Mouse (Mus musculus): ENCODE data around the gene Cdc7. TPM values are rescaled to one million over a fixed set of nuclear protein-coding genes. Genes with fewer than 3 reads are reported as not detected.

The Cdc7 gene
- polyA plus RNA-seq, 1 experiment from 2014 or later: 49.3 TPM

DNA sequence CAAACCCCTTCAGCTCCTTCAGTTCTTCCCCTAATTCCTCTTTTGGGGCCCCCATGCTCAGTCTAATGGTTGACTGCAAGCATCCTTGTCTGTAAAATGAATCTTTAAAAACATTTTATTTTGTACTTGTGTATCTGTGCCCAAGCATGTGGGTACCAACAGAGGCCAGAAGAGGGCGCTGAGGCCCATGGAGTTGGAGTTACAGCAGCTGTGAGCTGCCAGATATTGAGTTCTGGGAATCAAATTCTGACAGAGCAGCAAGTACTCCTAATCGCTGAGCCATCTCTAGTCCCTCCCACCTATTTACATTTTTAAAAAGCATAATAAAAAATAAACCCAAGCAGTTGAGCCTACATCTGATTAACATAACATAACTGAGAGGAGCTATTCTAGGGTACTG lies 53.4 kb downstream of the Cdc7 start:
- no peak overlapping the region for H3K4me2 ChIP-seq
- H3K27ac ChIP-seq: no peak overlapping the region
- no peaks in the 10 kb centered on the region for H3K27me3 ChIP-seq (replicated peaks)
- no peak for ATAC-seq (replicated peaks)
- H3K4me3 ChIP-seq: no peak overlapping the region
- WGBS: 68% methylated on average over 2 of the region's 2 CpGs
- H3K9ac ChIP-seq: no peak overlapping the region
- peaks cover 6% of the 10 kb centered on the region; the same call in 1 of the 2 replicates for H3K4me1 ChIP-seq
- H3K9me3 ChIP-seq: no peaks in the 10 kb centered on the region
- H3K36me3 ChIP-seq (replicated peaks): no peaks in the 10 kb centered on the region

DNA sequence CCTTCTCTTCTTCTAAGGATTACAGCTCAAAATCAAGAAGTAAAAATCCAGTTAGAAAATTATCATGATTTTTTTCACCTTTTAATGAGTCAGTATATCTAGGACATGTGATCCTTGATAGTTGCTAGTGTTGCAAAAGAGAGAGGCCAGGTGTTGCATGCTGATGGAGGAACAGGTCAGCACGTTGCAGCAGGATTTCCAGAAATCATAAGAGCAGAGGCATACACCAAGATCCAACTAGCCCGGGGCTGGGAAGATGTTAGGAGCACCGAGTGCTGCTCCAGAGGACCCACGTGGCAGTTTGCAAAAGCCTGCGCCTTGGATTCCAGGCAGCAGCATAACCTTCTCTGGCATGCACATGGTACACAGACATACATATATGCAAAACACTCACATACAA lies 54.9 kb downstream of the Cdc7 start:
- Histone ChIP-seq H3K9ac (no peak overlapping the region), H3K27ac (no peak overlapping the region), H3K36me3 (replicated peaks) (no peaks in the 10 kb centered on the region), H3K4me2 (no peak overlapping the region), H3K4me1 (peaks cover 6% of the 10 kb centered on the region; the same call in 1 of the 2 replicates), H3K4me3 (no peak overlapping the region), H3K27me3 (replicated peaks) (no peaks in the 10 kb centered on the region), H3K9me3 (no peaks in the 10 kb centered on the region)
- ATAC-seq (replicated peaks): no peak
- 80% methylated on average over 5 of the region's 5 CpGs for WGBS

DNA sequence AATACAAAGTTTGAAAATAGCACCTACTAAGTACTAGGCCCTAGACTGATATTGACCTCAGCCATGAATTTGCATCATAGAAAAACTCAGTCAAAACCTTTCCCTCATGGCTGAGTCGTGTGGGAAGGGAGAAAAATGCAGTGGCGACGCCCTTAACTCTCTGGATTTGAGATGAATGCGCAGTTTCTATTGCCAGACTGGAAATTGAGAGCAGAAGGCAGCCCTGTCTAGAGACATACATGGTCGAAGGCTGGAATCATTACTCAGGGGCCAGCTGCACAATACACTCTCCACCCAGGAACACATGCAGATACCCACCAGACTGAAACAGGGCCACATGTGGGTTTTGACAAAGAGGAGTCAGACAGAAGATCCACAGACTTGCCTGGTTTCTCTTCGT lies 55.8 kb downstream of the Cdc7 start:
- H3K4me1 ChIP-seq: peaks cover 6% of the 10 kb centered on the region; the same call in 1 of the 2 replicates
- no peak overlapping the region for H3K27ac ChIP-seq
- 74% methylated on average over 6 of the region's 6 CpGs for WGBS
- H3K4me3 ChIP-seq: no peak overlapping the region
- no peaks in the 10 kb centered on the region for H3K9me3 ChIP-seq
- H3K4me2 ChIP-seq: no peak overlapping the region
- ATAC-seq (replicated peaks): no peak
- H3K27me3 ChIP-seq (replicated peaks): no peaks in the 10 kb centered on the region
- H3K36me3 ChIP-seq (replicated peaks): no peaks in the 10 kb centered on the region
- no peak overlapping the region for H3K9ac ChIP-seq

DNA sequence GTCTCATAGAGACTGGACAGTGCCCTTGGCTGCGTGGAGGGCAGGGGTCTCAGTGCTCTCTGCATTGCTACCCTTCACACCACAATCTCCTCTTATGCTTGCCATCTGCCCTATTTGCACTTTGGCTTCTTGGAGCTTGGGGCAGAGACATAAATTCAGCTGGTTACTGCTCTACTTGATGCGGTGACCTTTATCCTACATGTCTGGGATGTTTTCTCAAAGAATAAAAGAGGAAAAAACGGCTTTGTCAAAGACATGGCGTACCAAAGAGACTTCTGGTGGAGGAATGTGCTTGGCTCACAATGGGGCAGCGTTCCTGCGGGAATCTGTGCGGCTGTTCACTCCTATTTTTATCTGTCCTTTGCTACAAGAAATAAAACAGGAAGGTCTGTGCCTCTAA lies 56.2 kb downstream of the Cdc7 start:
- Histone ChIP-seq H3K4me2 (no peak overlapping the region), H3K9me3 (no peaks in the 10 kb centered on the region), H3K9ac (no peak overlapping the region), H3K27me3 (replicated peaks) (no peaks in the 10 kb centered on the region), H3K36me3 (replicated peaks) (no peaks in the 10 kb centered on the region), H3K4me3 (no peak overlapping the region), H3K4me1 (peaks cover 4% of the 10 kb centered on the region; the same call in 1 of the 2 replicates), H3K27ac (no peak overlapping the region)
- no peak for ATAC-seq (replicated peaks)
- 62% methylated on average over 7 of the region's 7 CpGs for WGBS

DNA sequence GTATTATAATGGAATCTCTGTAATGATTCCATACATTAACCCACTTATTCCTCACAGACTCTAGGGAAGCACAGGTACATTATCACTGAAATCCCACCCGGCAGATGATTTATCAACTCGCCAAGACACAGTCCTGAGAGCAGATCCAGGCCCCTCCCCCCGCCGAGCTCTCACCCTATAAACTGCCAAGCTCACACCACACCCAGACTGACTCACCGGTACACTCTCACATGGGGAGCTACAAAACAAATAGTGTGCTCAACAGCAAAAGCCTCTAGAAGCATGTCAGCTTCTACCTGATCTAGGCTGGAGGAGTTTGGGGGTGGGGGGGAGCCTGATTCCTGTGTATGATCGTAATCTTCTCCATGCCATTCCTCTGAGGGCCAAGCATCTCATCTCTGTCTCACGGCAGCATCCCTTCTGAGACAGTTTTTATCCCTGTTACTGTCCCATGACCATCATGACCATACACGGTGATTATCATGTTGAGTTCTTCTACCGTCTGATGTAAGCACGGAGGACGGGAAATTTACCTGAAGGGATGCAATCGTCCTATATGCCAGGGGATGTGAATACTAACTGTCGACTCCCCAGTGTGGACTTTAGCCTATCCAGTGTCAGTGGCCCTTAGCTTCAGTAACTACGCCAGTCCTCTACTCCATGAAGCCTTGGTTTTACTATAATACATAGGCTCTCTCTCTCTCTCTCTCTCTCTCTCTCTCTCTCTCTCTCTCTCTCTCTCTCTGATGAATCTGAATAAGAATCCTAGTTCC lies 57.4 kb downstream of the Cdc7 start:
- Histone ChIP-seq H3K4me3 (no peak overlapping the region), H3K4me2 (no peak overlapping the region), H3K27ac (no peak overlapping the region), H3K36me3 (replicated peaks) (no peaks in the 10 kb centered on the region), H3K4me1 (no peaks in the 10 kb centered on the region), H3K9me3 (no peaks in the 10 kb centered on the region), H3K27me3 (replicated peaks) (no peaks in the 10 kb centered on the region), H3K9ac (no peak overlapping the region)
- no peak for ATAC-seq (replicated peaks)
- 93% methylated on average over 14 of the region's 14 CpGs for WGBS

DNA sequence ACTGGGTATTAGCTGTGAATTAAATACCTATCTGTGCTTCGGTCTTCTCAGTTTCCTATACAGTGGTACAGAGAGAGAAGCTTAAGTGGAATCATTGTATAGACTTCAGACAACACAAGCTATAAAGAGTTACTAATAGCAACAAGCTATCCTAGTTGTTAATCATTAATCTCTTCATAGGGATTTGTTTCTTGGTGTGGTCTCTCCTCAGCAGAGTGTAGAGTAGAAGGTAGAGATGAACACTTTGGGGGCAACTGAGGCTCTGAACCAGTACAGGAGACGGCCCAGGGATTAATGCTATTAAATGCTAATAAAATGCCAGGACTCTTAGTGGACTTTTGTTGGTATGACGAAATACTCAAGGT lies 57.9 kb downstream of the Cdc7 start:
- no peak for ATAC-seq (replicated peaks)
- Histone ChIP-seq H3K36me3 (replicated peaks) (no peaks in the 10 kb centered on the region), H3K9me3 (no peaks in the 10 kb centered on the region), H3K4me1 (no peaks in the 10 kb centered on the region), H3K9ac (no peak overlapping the region), H3K27me3 (replicated peaks) (no peaks in the 10 kb centered on the region), H3K27ac (no peak overlapping the region), H3K4me2 (no peak overlapping the region), H3K4me3 (no peak overlapping the region)
- 90% methylated on average over 3 of the region's 3 CpGs for WGBS

DNA sequence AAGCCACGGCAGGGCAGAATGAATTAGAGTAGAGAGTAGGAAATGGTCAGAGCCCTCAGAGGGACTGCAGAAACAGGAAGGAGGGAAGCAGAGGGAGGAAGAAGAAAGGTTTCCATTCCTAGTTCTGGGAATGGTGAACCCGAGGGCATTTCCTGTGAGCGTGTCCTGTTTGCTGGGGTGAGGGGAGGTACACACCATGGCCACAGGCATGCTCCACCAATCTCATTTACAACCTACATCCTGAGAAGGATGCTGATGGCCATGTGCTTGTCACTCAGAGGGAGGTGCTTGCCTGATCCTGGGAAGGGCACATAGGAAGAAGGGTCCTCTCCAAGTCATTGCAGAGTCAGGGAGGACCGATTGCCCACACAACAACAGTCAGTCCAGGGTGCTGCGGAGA lies 59.8 kb downstream of the Cdc7 start:
- ATAC-seq (replicated peaks): no peak

DNA sequence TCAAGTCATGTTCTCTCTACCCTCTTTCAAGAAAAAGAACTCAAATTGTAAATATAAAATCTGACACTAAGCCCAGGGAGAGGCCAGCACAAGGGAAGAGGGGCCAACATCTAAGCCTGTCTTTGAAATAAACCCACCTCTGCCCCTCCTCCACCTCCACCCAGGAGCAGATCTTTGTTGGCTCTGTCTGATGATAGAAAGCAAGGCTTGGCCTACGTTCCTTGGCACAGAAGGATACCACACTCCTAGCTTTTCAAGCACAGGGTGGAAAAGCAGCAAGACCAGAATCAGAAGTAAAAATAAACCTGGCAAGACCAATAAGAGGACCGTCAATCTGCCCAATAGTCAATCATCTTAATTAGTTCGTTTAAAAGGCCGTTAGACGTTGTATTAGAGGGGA lies 61.2 kb downstream of the Cdc7 start:
- no peak overlapping the region for H3K27ac ChIP-seq
- no peaks in the 10 kb centered on the region for H3K36me3 ChIP-seq (replicated peaks)
- no peaks in the 10 kb centered on the region for H3K27me3 ChIP-seq (replicated peaks)
- H3K4me2 ChIP-seq: no peak overlapping the region
- no peaks in the 10 kb centered on the region for H3K9me3 ChIP-seq
- ATAC-seq (replicated peaks): no peak
- H3K9ac ChIP-seq: no peak overlapping the region
- 80% methylated on average over 5 of the region's 5 CpGs for WGBS
- H3K4me1 ChIP-seq: no peaks in the 10 kb centered on the region
- H3K4me3 ChIP-seq: no peak overlapping the region

More for the DNA sequence above, 59.8 kb downstream of the Cdc7 start:
- no peak overlapping the region for H3K4me3 ChIP-seq
- H3K9me3 ChIP-seq: no peaks in the 10 kb centered on the region
- WGBS: 77% methylated on average over 5 of the region's 5 CpGs
- H3K9ac ChIP-seq: no peak overlapping the region
- H3K4me1 ChIP-seq: no peaks in the 10 kb centered on the region
- H3K4me2 ChIP-seq: no peak overlapping the region
- no peaks in the 10 kb centered on the region for H3K36me3 ChIP-seq (replicated peaks)
- no peak overlapping the region for H3K27ac ChIP-seq
- no peaks in the 10 kb centered on the region for H3K27me3 ChIP-seq (replicated peaks)

DNA sequence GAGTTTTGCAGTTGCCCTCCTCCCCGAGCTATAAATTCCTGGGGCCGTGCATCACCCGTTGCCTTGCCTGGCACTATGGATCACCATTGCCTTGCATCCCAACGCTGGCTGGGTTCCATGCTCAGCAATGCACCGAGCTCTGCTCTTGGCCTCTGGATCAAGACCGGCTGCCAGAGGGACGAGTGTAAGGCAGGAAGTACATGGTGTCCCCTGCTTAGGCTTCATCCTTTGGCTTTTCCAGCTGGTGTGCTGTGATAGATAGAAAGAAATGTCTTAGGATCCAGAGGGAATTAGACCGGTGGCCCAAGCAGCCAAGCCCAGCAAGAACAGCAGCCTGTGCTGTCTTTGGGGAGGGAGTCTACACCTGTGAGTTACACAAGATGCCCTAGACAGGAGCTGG lies 61.7 kb downstream of the Cdc7 start:
- Histone ChIP-seq H3K27ac (no peak overlapping the region), H3K36me3 (replicated peaks) (no peaks in the 10 kb centered on the region), H3K4me3 (no peak overlapping the region), H3K4me1 (no peaks in the 10 kb centered on the region), H3K27me3 (replicated peaks) (no peaks in the 10 kb centered on the region), H3K9me3 (no peaks in the 10 kb centered on the region), H3K4me2 (no peak overlapping the region), H3K9ac (no peak overlapping the region)
- no peak for ATAC-seq (replicated peaks)
- 87% methylated on average over 8 of the region's 8 CpGs for WGBS

DNA sequence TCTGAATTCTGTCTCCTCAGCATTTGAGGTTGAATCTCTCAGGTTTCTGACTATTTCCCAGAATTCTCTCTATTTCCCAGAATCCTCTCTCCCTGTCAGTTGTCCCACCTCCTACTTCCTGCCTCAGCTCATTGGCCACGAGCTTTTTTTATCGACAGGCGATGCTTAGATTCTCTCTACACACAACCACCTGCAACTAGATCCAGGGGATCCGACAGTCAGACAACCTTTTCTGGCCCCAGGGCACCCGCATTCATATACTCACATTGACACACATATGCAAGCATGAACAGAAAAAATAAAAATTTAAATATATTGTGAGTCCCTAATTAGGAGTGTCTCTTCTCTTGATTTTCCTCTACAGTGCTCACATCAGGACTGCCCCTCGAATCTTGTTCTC lies 63.5 kb downstream of the Cdc7 start:
- Histone ChIP-seq H3K4me2 (no peak overlapping the region), H3K36me3 (replicated peaks) (no peaks in the 10 kb centered on the region), H3K4me1 (no peaks in the 10 kb centered on the region), H3K27ac (no peak overlapping the region), H3K9me3 (no peaks in the 10 kb centered on the region), H3K9ac (no peak overlapping the region), H3K4me3 (no peak overlapping the region), H3K27me3 (replicated peaks) (no peaks in the 10 kb centered on the region)
- ATAC-seq (replicated peaks): no peak
- 91% methylated on average over 6 of the region's 6 CpGs for WGBS

DNA sequence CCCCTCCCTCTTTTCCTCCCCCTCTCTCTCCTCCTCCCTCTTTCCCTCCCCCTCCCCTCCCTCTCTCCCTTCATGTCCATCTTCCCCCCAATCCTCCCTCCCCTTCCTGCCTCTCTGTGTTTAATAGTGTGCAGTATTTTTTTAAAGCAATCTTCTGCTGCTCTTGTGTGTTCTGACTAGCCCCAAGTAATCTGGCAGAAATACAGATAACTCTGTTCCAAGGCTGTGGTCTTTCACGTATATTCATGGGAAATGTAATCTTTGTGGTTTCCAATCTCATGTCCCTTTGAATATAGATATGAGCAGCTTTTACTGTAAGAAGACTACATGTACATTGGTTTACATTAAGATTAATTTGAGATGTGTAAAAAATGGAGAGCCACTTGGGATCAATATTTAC lies 64.4 kb downstream of the Cdc7 start:
- ATAC-seq (replicated peaks): no peak
- Histone ChIP-seq H3K36me3 (replicated peaks) (no peaks in the 10 kb centered on the region), H3K4me3 (no peak overlapping the region), H3K9me3 (no peaks in the 10 kb centered on the region), H3K9ac (no peak overlapping the region), H3K27ac (no peak overlapping the region), H3K4me1 (no peaks in the 10 kb centered on the region), H3K27me3 (replicated peaks) (no peaks in the 10 kb centered on the region), H3K4me2 (no peak overlapping the region)
- WGBS: 59% methylated on average over 1 of the region's 1 CpGs

DNA sequence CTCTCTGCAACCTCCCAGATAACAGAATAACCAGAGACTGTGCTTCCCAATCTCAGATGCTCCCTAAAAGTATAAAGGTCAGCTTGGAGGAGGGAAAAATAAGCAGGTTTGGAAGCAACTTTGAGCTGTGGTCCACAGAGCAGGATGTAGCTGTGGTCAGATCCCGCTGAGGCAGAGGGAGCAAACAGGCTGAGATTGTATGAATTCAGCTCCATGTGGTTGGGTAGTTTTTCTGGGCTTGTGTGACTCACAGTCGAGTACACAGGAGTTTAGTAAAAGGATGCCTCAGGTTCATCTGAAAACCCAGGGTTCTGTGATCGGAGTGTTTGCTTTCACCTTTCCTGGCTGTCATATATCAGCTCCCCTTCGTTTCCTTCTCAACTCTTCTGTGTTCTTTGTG lies 65.7 kb downstream of the Cdc7 start:
- H3K27ac ChIP-seq: no peak overlapping the region
- no peak overlapping the region for H3K4me2 ChIP-seq
- 73% methylated on average over 4 of the region's 4 CpGs for WGBS
- no peaks in the 10 kb centered on the region for H3K9me3 ChIP-seq
- H3K4me1 ChIP-seq: no peaks in the 10 kb centered on the region
- no peak for ATAC-seq (replicated peaks)
- H3K36me3 ChIP-seq (replicated peaks): no peaks in the 10 kb centered on the region
- no peak overlapping the region for H3K9ac ChIP-seq
- no peak overlapping the region for H3K4me3 ChIP-seq
- no peaks in the 10 kb centered on the region for H3K27me3 ChIP-seq (replicated peaks)

DNA sequence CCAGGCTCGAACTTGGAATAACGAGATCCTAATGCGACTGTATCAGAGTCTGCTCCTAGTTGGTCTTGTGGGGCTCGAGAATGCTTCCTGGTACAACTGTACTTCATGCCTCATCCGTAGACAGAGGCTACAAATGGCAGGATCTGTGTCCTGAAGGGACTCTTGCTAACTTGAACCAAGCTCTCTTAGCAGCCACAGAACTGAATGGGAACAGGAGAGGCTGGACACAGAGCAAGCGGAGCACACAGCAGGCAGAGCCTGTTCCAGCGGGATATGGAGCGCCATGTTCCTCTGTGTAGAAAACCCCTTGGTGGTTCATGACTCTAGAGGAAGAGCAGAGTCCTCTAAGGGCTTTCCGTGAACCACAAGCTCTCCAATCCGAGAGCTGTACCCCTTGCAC lies 66.7 kb downstream of the Cdc7 start:
- no peaks in the 10 kb centered on the region for H3K9me3 ChIP-seq
- H3K4me1 ChIP-seq: no peaks in the 10 kb centered on the region
- no peak overlapping the region for H3K27ac ChIP-seq
- no peak overlapping the region for H3K9ac ChIP-seq
- no peak overlapping the region for H3K4me3 ChIP-seq
- H3K27me3 ChIP-seq (replicated peaks): peaks cover 3% of the 10 kb centered on the region; the same call in 1 of the 2 replicates
- no peak overlapping the region for H3K4me2 ChIP-seq
- WGBS: 95% methylated on average over 10 of the region's 10 CpGs
- H3K36me3 ChIP-seq (replicated peaks): no peaks in the 10 kb centered on the region
- no peak for ATAC-seq (replicated peaks)

Data from midbrain, embryonic 15.5 days (tissue).